Mouse (Mus musculus) monocyte, adult 2 months (primary cell): Measurements from ENCODE around the gene Enho.

ENCODE experiments used
- DNase-seq, 2 experiments: peaks; one replicate each; pipeline ENCODE4 v3.0.0; 2022; ENCODE audit warnings: low spot score in 2 of 2, low read depth in 1 of 2

Enho gene

GRCm38 (mm10) chr4:41664533-41664932 lies 24.4 kb upstream of the Enho start:
- no peak for DNase-seq

GRCm38 (mm10) chr4:41663614-41664013 lies 23.5 kb upstream of the Enho start:
- DNase-seq, result no peak

GRCm38 (mm10) chr4:41662723-41663122 lies 22.6 kb upstream of the Enho start:
- DNase-seq, result no peak

GRCm38 (mm10) chr4:41660851-41661430 lies 20.8 kb upstream of the Enho start:
- no peak for DNase-seq

- DNase-seq, result no peak
These were observed 19.4 kb upstream of the Enho start for GRCm38 (mm10) chr4:41659556-41659955.

- DNase-seq, result no peak
These were observed 18.7 kb upstream of the Enho start for GRCm38 (mm10) chr4:41658566-41659384.

- no peak for DNase-seq
These were observed 15.4 kb upstream of the Enho start for GRCm38 (mm10) chr4:41655525-41655924.

- no peak for DNase-seq
These were observed 14.1 kb upstream of the Enho start for GRCm38 (mm10) chr4:41654217-41654616.

GRCm38 (mm10) chr4:41653730-41654129 lies 13.6 kb upstream of the Enho start:
- DNase-seq, result no peak

- DNase-seq, result no peak
These were observed 13.2 kb upstream of the Enho start for GRCm38 (mm10) chr4:41653296-41653695.

GRCm38 (mm10) chr4:41648627-41649026 lies 8.5 kb upstream of the Enho start:
- no peak for DNase-seq

GRCm38 (mm10) chr4:41648157-41648556 lies 8.0 kb upstream of the Enho start:
- DNase-seq, result no peak

GRCm38 (mm10) chr4:41645488-41645887 lies 5.4 kb upstream of the Enho start:
- DNase-seq, result no peak

GRCm38 (mm10) chr4:41641199-41641822 lies 1.2 kb upstream of the Enho start:
- no peak for DNase-seq

GRCm38 (mm10) chr4:41639214-41639841 lies 796 bp downstream of the Enho start:
- no peak for DNase-seq

- no peak for DNase-seq
These were observed 1.3 kb downstream of the Enho start for GRCm38 (mm10) chr4:41638828-41639213.

GRCm38 (mm10) chr4:41638186-41638731 lies 1.9 kb downstream of the Enho start:
- DNase-seq, result no peak

- no peak for DNase-seq
These were observed 3.1 kb downstream of the Enho start for GRCm38 (mm10) chr4:41636882-41637635.

- DNase-seq, result no peak
These were observed 3.8 kb downstream of the Enho start for GRCm38 (mm10) chr4:41636366-41636765.

GRCm38 (mm10) chr4:41635906-41636305 lies 4.2 kb downstream of the Enho start:
- no peak for DNase-seq

GRCm38 (mm10) chr4:41635224-41635623 lies 4.9 kb downstream of the Enho start:
- DNase-seq, result no peak
